20 mouse cellular contexts compared by ENCODE assay signal in the genomic region with DNA sequence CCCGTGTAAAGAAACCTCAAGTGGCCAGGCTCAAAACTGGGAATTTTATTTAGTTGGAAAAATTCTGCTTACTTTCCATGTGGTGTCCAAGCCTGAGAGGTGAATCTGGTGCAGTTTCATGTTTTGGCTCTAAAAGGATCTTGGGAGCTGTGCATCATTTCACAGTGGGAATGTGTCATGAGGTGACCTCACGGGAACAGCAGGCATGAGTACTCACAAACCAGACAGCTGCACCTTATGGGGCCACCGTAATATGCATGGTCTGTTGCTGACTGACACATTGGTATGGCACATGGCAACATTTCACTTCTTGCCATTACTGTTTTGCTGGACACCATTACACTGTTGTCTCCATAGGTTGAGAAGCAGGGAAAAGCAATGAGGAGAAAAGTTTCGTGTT.
DNase-seq lines count a peak whose midpoint lies in the region; ATAC-seq and TF ChIP-seq lines count a peak whose summit lies in the region.
"Had no signal": no experiment of that assay in that cellular context is flagged by ENCODE, and none has a peak within 500 bp of the region (broad histone marks: within the 10 kb centered on the region; RNA-seq: fewer than 3 reads in every experiment).

No protein-coding gene starts in this region.

- H3K27ac ChIP-seq in forebrain, embryonic 11.5 days (ENCODE audit: low read depth, low read length) = no peak overlapping the region
- no peak overlapping the region for H3K27ac ChIP-seq in forebrain, embryonic 15.5 days (replicated peaks)
- H3K27ac ChIP-seq in kidney, postnatal 0 days = 0 out of 2 replicates have a peak overlapping the region, but pooled peaks have one; percentile 31
- H3K27ac ChIP-seq in intestine, postnatal 0 days (ENCODE audit: low read depth, low read length) = 0 out of 2 replicates have a peak overlapping the region, but pooled peaks have one; percentile 35
- peak overlapping the region; percentile 39; the same call in 1 of the 2 replicates for H3K27ac ChIP-seq in stomach, embryonic 16.5 days (ENCODE audit: low read length)
- no peak overlapping the region for H3K27ac ChIP-seq in cerebellum, adult 2 months (ENCODE audit: insufficient read depth, low read length)
- H3K27ac ChIP-seq in forebrain, embryonic 12.5 days = no peak overlapping the region
- H3K27ac ChIP-seq: heart, embryonic 15.5 days; hindbrain, embryonic 13.5 days; hindbrain, postnatal 0 days had no signal

- H3K4me3 ChIP-seq in forebrain, embryonic 11.5 days (ENCODE audit: low read depth, low read length) = no peak overlapping the region
- H3K4me3 ChIP-seq in forebrain, embryonic 15.5 days = no peak overlapping the region
- no peak overlapping the region for H3K4me3 ChIP-seq in kidney, postnatal 0 days (replicated peaks; ENCODE audit: low read depth, low read length)
- H3K4me3 ChIP-seq in intestine, postnatal 0 days (ENCODE audit: low read depth, low read length) = no peak overlapping the region
- H3K4me3 ChIP-seq in stomach, embryonic 16.5 days (replicated peaks; ENCODE audit: low read length) = no peak overlapping the region
- H3K4me3 ChIP-seq in cerebellum, adult 2 months (replicated peaks; ENCODE audit: insufficient read depth, low read depth, low read length) = no peak overlapping the region
- H3K4me3 ChIP-seq in forebrain, embryonic 12.5 days (replicated peaks) = no peak overlapping the region
- H3K4me3 ChIP-seq: heart, embryonic 15.5 days; hindbrain, embryonic 13.5 days had no signal

- no peaks in the 10 kb centered on the region; the same call in 1 of the 2 replicates for H3K36me3 ChIP-seq in forebrain, embryonic 11.5 days (ENCODE audit: control insufficient read depth, insufficient read depth, low read length)
- peaks cover 54% of the 10 kb centered on the region for H3K36me3 ChIP-seq in forebrain, embryonic 15.5 days
- H3K36me3 ChIP-seq in kidney, postnatal 0 days (ENCODE audit: insufficient read depth, low read length) = peaks cover 42% of the 10 kb centered on the region
- H3K36me3 ChIP-seq in intestine, postnatal 0 days (ENCODE audit: control insufficient read depth, insufficient read depth) = peaks cover 61% of the 10 kb centered on the region
- peaks cover 11% of the 10 kb centered on the region for H3K36me3 ChIP-seq in stomach, embryonic 16.5 days (ENCODE audit: control insufficient read depth, insufficient read depth, low read length)
- H3K36me3 ChIP-seq in forebrain, embryonic 12.5 days (replicated peaks) = peaks cover 69% of the 10 kb centered on the region

- no peak for TF ChIP-seq CTCF in kidney, postnatal 0 days (IDR thresholded peaks at IDR 0.05; ENCODE audit: low read depth)
- TF ChIP-seq CTCF in intestine, postnatal 0 days (IDR thresholded peaks at IDR 0.05; ENCODE audit: low read depth) = no peak
- no peak for TF ChIP-seq CTCF in cerebellum, adult 2 months (IDR thresholded peaks at IDR 0.05; ENCODE audit: borderline replicate concordance, insufficient read depth, low read depth, low read length)

- H3K9me3 ChIP-seq in forebrain, embryonic 11.5 days (ENCODE audit: control insufficient read depth, low read length) = no peaks in the 10 kb centered on the region
- no peaks in the 10 kb centered on the region for H3K9me3 ChIP-seq in forebrain, embryonic 15.5 days
- no peaks in the 10 kb centered on the region for H3K9me3 ChIP-seq in kidney, postnatal 0 days (replicated peaks; ENCODE audit: low read length)
- H3K9me3 ChIP-seq in intestine, postnatal 0 days (ENCODE audit: control insufficient read depth) = no peaks in the 10 kb centered on the region
- no peaks in the 10 kb centered on the region for H3K9me3 ChIP-seq in stomach, embryonic 16.5 days (replicated peaks; ENCODE audit: control insufficient read depth, low read length)
- H3K9me3 ChIP-seq in forebrain, embryonic 12.5 days = no peaks in the 10 kb centered on the region
- H3K9me3 ChIP-seq: heart, embryonic 15.5 days; hindbrain, embryonic 13.5 days had no signal

- no peak for TF ChIP-seq POLR2A in cerebellum, adult 2 months (IDR thresholded peaks at IDR 0.05; ENCODE audit: borderline replicate concordance, insufficient read depth, low read length)

- no peaks in the 10 kb centered on the region for H3K27me3 ChIP-seq in forebrain, embryonic 11.5 days (ENCODE audit: control insufficient read depth, insufficient read depth, low read length)
- no peaks in the 10 kb centered on the region for H3K27me3 ChIP-seq in forebrain, embryonic 15.5 days
- no peaks in the 10 kb centered on the region for H3K27me3 ChIP-seq in kidney, postnatal 0 days (ENCODE audit: insufficient read depth, low read length)
- H3K27me3 ChIP-seq in intestine, postnatal 0 days (replicated peaks; ENCODE audit: control insufficient read depth, insufficient read depth, low read length) = no peaks in the 10 kb centered on the region
- no peaks in the 10 kb centered on the region for H3K27me3 ChIP-seq in stomach, embryonic 16.5 days (ENCODE audit: control insufficient read depth, insufficient read depth, low read length)
- no peaks in the 10 kb centered on the region for H3K27me3 ChIP-seq in cerebellum, adult 2 months (ENCODE audit: control insufficient read depth, insufficient read depth, low read length)
- H3K27me3 ChIP-seq in forebrain, embryonic 12.5 days = no peaks in the 10 kb centered on the region
- H3K27me3 ChIP-seq: CH12.LX; heart, embryonic 15.5 days; hindbrain, embryonic 13.5 days had no signal

- DNase-seq in forebrain, embryonic 11.5 days (ENCODE audit: low spot score) = peak; percentile 2
- no peak for DNase-seq in kidney, postnatal 0 days (ENCODE audit: low spot score)
- no peak for DNase-seq in kidney, postnatal 10 days
- no peak for DNase-seq in cerebellum, adult 2 months
- DNase-seq: adrenal gland, adult 2 months; adrenal gland, postnatal 25 days; cerebellum, adult 18-20 months; cerebellum, postnatal 10 days; gastrocnemius, postnatal 14 days; heart, postnatal 14 days had no signal

- ATAC-seq in forebrain, embryonic 11.5 days (replicated peaks; ENCODE audit: low FRiP score) = no peak
- ATAC-seq in forebrain, embryonic 15.5 days (replicated peaks) = no peak
- no peak for ATAC-seq in kidney, postnatal 0 days (replicated peaks; ENCODE audit: low FRiP score, low read depth)
- ATAC-seq in intestine, postnatal 0 days = no peak
- no peak for ATAC-seq in stomach, embryonic 16.5 days (ENCODE audit: insufficient read depth, low FRiP score)
- ATAC-seq in forebrain, embryonic 12.5 days (ENCODE audit: low FRiP score) = no peak
- ATAC-seq: forebrain, embryonic 14.5 days; hindbrain, postnatal 0 days had no signal

- no peaks in the 10 kb centered on the region for H3K4me1 ChIP-seq in forebrain, embryonic 11.5 days (replicated peaks; ENCODE audit: control insufficient read depth, insufficient read depth, low read length)
- H3K4me1 ChIP-seq in forebrain, embryonic 15.5 days = no peaks in the 10 kb centered on the region
- H3K4me1 ChIP-seq in kidney, postnatal 0 days (replicated peaks; ENCODE audit: insufficient read depth, low read length) = no peaks in the 10 kb centered on the region
- H3K4me1 ChIP-seq in intestine, postnatal 0 days (replicated peaks; ENCODE audit: control insufficient read depth, insufficient read depth, low read length) = no peaks in the 10 kb centered on the region
- no peaks in the 10 kb centered on the region for H3K4me1 ChIP-seq in stomach, embryonic 16.5 days (ENCODE audit: control insufficient read depth, insufficient read depth, low read length)
- H3K4me1 ChIP-seq in cerebellum, adult 2 months (ENCODE audit: control insufficient read depth, insufficient read depth, low read length) = peaks cover 6% of the 10 kb centered on the region
- H3K4me1 ChIP-seq in forebrain, embryonic 12.5 days = no peaks in the 10 kb centered on the region
- H3K4me1 ChIP-seq: heart, embryonic 15.5 days; hindbrain, embryonic 13.5 days had no signal

- WGBS in forebrain, embryonic 11.5 days = 95% methylated on average over 4 of the region's 4 CpGs
- 93% methylated on average over 4 of the region's 4 CpGs for WGBS in forebrain, embryonic 15.5 days
- 79% methylated on average over 4 of the region's 4 CpGs for WGBS in kidney, postnatal 0 days
- 88% methylated on average over 4 of the region's 4 CpGs for WGBS in intestine, postnatal 0 days
- 93% methylated on average over 4 of the region's 4 CpGs for WGBS in stomach, embryonic 16.5 days
- 66% methylated on average over 4 of the region's 4 CpGs for WGBS in cerebellum, adult 2 months
- WGBS in forebrain, embryonic 12.5 days = 94% methylated on average over 4 of the region's 4 CpGs

- H3K9ac ChIP-seq in forebrain, embryonic 11.5 days (ENCODE audit: low read length) = no peak overlapping the region
- no peak overlapping the region for H3K9ac ChIP-seq in forebrain, embryonic 15.5 days (replicated peaks)
- H3K9ac ChIP-seq in kidney, postnatal 0 days (ENCODE audit: low read depth, low read length) = no peak overlapping the region
- no peak overlapping the region for H3K9ac ChIP-seq in intestine, postnatal 0 days (ENCODE audit: low read depth, low read length)
- H3K9ac ChIP-seq in stomach, embryonic 16.5 days (ENCODE audit: low read length) = no peak overlapping the region
- no peak overlapping the region for H3K9ac ChIP-seq in forebrain, embryonic 12.5 days
- H3K9ac ChIP-seq: heart, embryonic 15.5 days; hindbrain, embryonic 13.5 days had no signal

- H3K4me2 ChIP-seq in forebrain, embryonic 11.5 days (ENCODE audit: low read depth, low read length, severe bottlenecking) = no peak overlapping the region
- no peak overlapping the region for H3K4me2 ChIP-seq in forebrain, embryonic 15.5 days (replicated peaks)
- H3K4me2 ChIP-seq in kidney, postnatal 0 days (ENCODE audit: low read length) = no peak overlapping the region
- H3K4me2 ChIP-seq in intestine, postnatal 0 days (replicated peaks; ENCODE audit: low read depth) = no peak overlapping the region
- no peak overlapping the region for H3K4me2 ChIP-seq in stomach, embryonic 16.5 days (ENCODE audit: low read depth, low read length)
- no peak overlapping the region for H3K4me2 ChIP-seq in forebrain, embryonic 12.5 days
- H3K4me2 ChIP-seq: heart, embryonic 11.5 days; heart, embryonic 15.5 days; hindbrain, embryonic 13.5 days had no signal

Comparison
In these comparisons a context has a peak if more than half of its experiments do, and no peak if none do; other contexts are left out.
1. H3K27ac ChIP-seq: peak in kidney, postnatal 0 days (single experiment), intestine, postnatal 0 days (single experiment) and stomach, embryonic 16.5 days (single experiment); none in forebrain, embryonic 11.5 days (single experiment), forebrain, embryonic 15.5 days (single experiment), cerebellum, adult 2 months (single experiment) and forebrain, embryonic 12.5 days (single experiment).